Mouse (Mus musculus): ENCODE results near the gene Tmem72. TPM values are rescaled to one million over a fixed set of nuclear protein-coding genes. Genes with fewer than 3 reads are reported as not detected.

The Tmem72 gene
- polyA plus RNA-seq, 1 experiment from 2014 or later, result 0.09 TPM

GRCm38 (mm10) chr6:116635251-116636180, 81.2 kb downstream of the Tmem72 start:
- peak overlapping the region; percentile 60 for H3K9ac ChIP-seq (ENCODE audit: low read length)
- H3K4me1 ChIP-seq (ENCODE audit: control insufficient read depth in 2 of 2, insufficient read depth in 2 of 2, low read length in 2 of 2), result peaks cover 27 to 50% of the 10 kb centered on the region in 2 experiments
- H3K27me3 ChIP-seq (ENCODE audit: control insufficient read depth, insufficient read depth, low read length), result no peaks in the 10 kb centered on the region
- peak; percentile 96 for ATAC-seq (ENCODE audit: insufficient number of reproducible peaks, insufficient read depth, low FRiP score, low read depth)
- no peak overlapping the region for H3K4me3 ChIP-seq (ENCODE audit: control insufficient read depth in 1 of 2, insufficient read depth in 1 of 2, low read depth in 1 of 2, low read length in 2 of 2)
- no peaks in the 10 kb centered on the region for H3K9me3 ChIP-seq (ENCODE audit: control insufficient read depth, low read length)
- H3K4me2 ChIP-seq (ENCODE audit: low read length), result peak overlapping the region; percentile 24; the same call in 1 of the 2 replicates
- WGBS, result 10% methylated on average over 10 of the region's 10 CpGs
- peak overlapping the region; percentile 95 to 96 for H3K27ac ChIP-seq (replicated peaks in 1 of 2; ENCODE audit: control insufficient read depth in 1 of 2, insufficient read depth in 1 of 2, low read depth in 2 of 2, low read length in 2 of 2)
- no peaks in the 10 kb centered on the region for H3K36me3 ChIP-seq (ENCODE audit: control insufficient read depth, insufficient read depth, low read length)

- Histone ChIP-seq H3K4me2 (ENCODE audit: low read length) (no peak overlapping the region), H3K27me3 (ENCODE audit: control insufficient read depth, insufficient read depth, low read length) (no peaks in the 10 kb centered on the region), H3K36me3 (ENCODE audit: control insufficient read depth, insufficient read depth, low read length) (no peaks in the 10 kb centered on the region), H3K4me1 (ENCODE audit: control insufficient read depth in 2 of 2, insufficient read depth in 2 of 2, low read length in 2 of 2) (peaks cover 23 to 43% of the 10 kb centered on the region in 2 experiments), H3K9me3 (ENCODE audit: control insufficient read depth, low read length) (no peaks in the 10 kb centered on the region), H3K9ac (ENCODE audit: low read length) (0 out of 2 replicates have a peak overlapping the region, but pooled peaks have one; percentile 60), H3K27ac (replicated peaks in 1 of 2; ENCODE audit: control insufficient read depth in 1 of 2, insufficient read depth in 1 of 2, low read depth in 2 of 2, low read length in 2 of 2) (peak overlapping the region; percentile 95 to 96), H3K4me3 (ENCODE audit: control insufficient read depth in 1 of 2, insufficient read depth in 1 of 2, low read depth in 1 of 2, low read length in 2 of 2) (no peak overlapping the region)
- WGBS, result 91% methylated on average over 17 of the region's 17 CpGs
- no peak for ATAC-seq (ENCODE audit: insufficient number of reproducible peaks, insufficient read depth, low FRiP score, low read depth)
Measured at GRCm38 (mm10) chr6:116633741-116634695, 82.7 kb downstream of the Tmem72 start.

GRCm38 (mm10) chr6:116632129-116632528, 84.6 kb downstream of the Tmem72 start:
- Histone ChIP-seq H3K9ac (ENCODE audit: low read length) (no peak overlapping the region), H3K36me3 (ENCODE audit: control insufficient read depth, insufficient read depth, low read length) (peaks cover 2% of the 10 kb centered on the region), H3K27ac (replicated peaks in 1 of 2; ENCODE audit: control insufficient read depth in 1 of 2, insufficient read depth in 1 of 2, low read depth in 2 of 2, low read length in 2 of 2) (no peak overlapping the region), H3K4me3 (ENCODE audit: control insufficient read depth in 1 of 2, insufficient read depth in 1 of 2, low read depth in 1 of 2, low read length in 2 of 2) (no peak overlapping the region), H3K27me3 (ENCODE audit: control insufficient read depth, insufficient read depth, low read length) (no peaks in the 10 kb centered on the region), H3K4me1 (ENCODE audit: control insufficient read depth in 2 of 2, insufficient read depth in 2 of 2, low read length in 2 of 2) (peaks cover 15 to 39% of the 10 kb centered on the region in 2 experiments), H3K9me3 (ENCODE audit: control insufficient read depth, low read length) (no peaks in the 10 kb centered on the region), H3K4me2 (ENCODE audit: low read length) (no peak overlapping the region)
- ATAC-seq (ENCODE audit: insufficient number of reproducible peaks, insufficient read depth, low FRiP score, low read depth), result no peak
- 45% methylated on average over 1 of the region's 1 CpGs for WGBS

DNA sequence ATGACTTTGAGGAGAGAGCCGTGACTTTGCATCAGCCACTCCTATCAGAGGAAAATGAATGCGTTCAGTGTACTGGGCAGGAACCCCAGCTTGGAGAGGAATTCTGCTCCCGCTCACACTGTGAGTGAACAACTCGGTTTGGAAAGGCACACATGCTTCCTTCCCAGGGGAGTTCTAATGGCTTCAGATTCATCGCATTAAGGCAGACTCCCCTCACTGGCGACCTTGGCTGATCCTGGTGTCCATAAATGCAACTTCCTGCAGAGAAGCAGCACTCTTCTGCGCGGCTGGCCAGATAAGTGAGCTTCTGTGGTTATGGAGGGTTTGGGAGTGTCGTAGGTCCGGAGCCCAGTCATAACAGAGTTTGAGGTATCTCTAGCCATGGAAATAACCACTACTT, 86.9 kb downstream of the Tmem72 start:
- H3K4me2 ChIP-seq (ENCODE audit: low read length), result no peak overlapping the region
- ATAC-seq (ENCODE audit: insufficient number of reproducible peaks, insufficient read depth, low FRiP score, low read depth), result no peak
- H3K9ac ChIP-seq (ENCODE audit: low read length), result no peak overlapping the region
- H3K4me1 ChIP-seq (ENCODE audit: control insufficient read depth in 2 of 2, insufficient read depth in 2 of 2, low read length in 2 of 2), result peaks cover under 1 to 16% of the 10 kb centered on the region in 2 experiments
- H3K27me3 ChIP-seq (ENCODE audit: control insufficient read depth, insufficient read depth, low read length), result no peaks in the 10 kb centered on the region
- peaks cover 25% of the 10 kb centered on the region for H3K36me3 ChIP-seq (ENCODE audit: control insufficient read depth, insufficient read depth, low read length)
- WGBS, result 82% methylated on average over 10 of the region's 10 CpGs
- H3K4me3 ChIP-seq (ENCODE audit: control insufficient read depth in 1 of 2, insufficient read depth in 1 of 2, low read depth in 1 of 2, low read length in 2 of 2), result no peak overlapping the region
- no peaks in the 10 kb centered on the region for H3K9me3 ChIP-seq (ENCODE audit: control insufficient read depth, low read length)
- no peak overlapping the region for H3K27ac ChIP-seq (replicated peaks in 1 of 2; ENCODE audit: control insufficient read depth in 1 of 2, insufficient read depth in 1 of 2, low read depth in 2 of 2, low read length in 2 of 2)

Small RNA genes within 50 kb of the gene (microRNA-seq; reads per million reads assigned to microRNA genes)
- gene Mir7043, result not detected

Other genes starting within 250 kb of the Tmem72 start
- not detected in 2 replicates for gene Olfr211, start 227.8 kb downstream of the Tmem72 start, polyA plus RNA-seq (2014; fragmentation: Nextera tagmentation; extraction: Ambion mirVana)
- gene Olfr212, start 210.4 kb downstream of the Tmem72 start, polyA plus RNA-seq (2014; fragmentation: Nextera tagmentation; extraction: Ambion mirVana), result not detected in 2 replicates
- not detected in 2 replicates for gene Olfr213, start 178.5 kb downstream of the Tmem72 start, polyA plus RNA-seq (2014; fragmentation: Nextera tagmentation; extraction: Ambion mirVana)
- gene Gm5580, start 165.8 kb downstream of the Tmem72 start, polyA plus RNA-seq (2014; fragmentation: Nextera tagmentation; extraction: Ambion mirVana), result 0.28 and 0.32 TPM in 2 replicates
- not detected in 2 replicates for gene Olfr214, start 162.7 kb downstream of the Tmem72 start, polyA plus RNA-seq (2014; fragmentation: Nextera tagmentation; extraction: Ambion mirVana)
- not detected in 2 replicates for gene Olfr215, start 132.7 kb downstream of the Tmem72 start, polyA plus RNA-seq (2014; fragmentation: Nextera tagmentation; extraction: Ambion mirVana)
- 83.6 and 86.5 TPM in 2 replicates for gene Zfp422, start 87.9 kb downstream of the Tmem72 start, polyA plus RNA-seq (2014; fragmentation: Nextera tagmentation; extraction: Ambion mirVana)
- 40.6 and 45.7 TPM in 2 replicates for gene Depp1, start 66.3 kb downstream of the Tmem72 start, polyA plus RNA-seq (2014; fragmentation: Nextera tagmentation; extraction: Ambion mirVana)
- gene Rassf4, start 43.0 kb downstream of the Tmem72 start, polyA plus RNA-seq (2014; fragmentation: Nextera tagmentation; extraction: Ambion mirVana), result 8.0 and 9.4 TPM in 2 replicates

Measured in heart, embryonic 14.5 days (tissue).